Mouse (Mus musculus): Measurements from ENCODE around the gene Nrg4. TPM values are rescaled to one million over a fixed set of nuclear protein-coding genes. Genes with fewer than 3 reads are reported as not detected.

The Nrg4 gene
- polyA plus RNA-seq, 1 experiment from 2014 or later: 1.4 TPM

GRCm38 (mm10) chr9:55313619-55314261, 12.9 kb downstream of the Nrg4 start:
- WGBS: 59% methylated on average over 12 of the region's 12 CpGs
- Histone ChIP-seq H3K9ac (no peak overlapping the region), H3K27ac (replicated peaks) (no peak overlapping the region), H3K4me2 (no peak overlapping the region), H3K36me3 (no peaks in the 10 kb centered on the region), H3K4me3 (no peak overlapping the region), H3K27me3 (replicated peaks) (no peaks in the 10 kb centered on the region), H3K4me1 (0 out of 2 replicates have a peak, but pooled peaks cover 6% of the 10 kb centered on the region), H3K9me3 (no peaks in the 10 kb centered on the region)
- no peak for ATAC-seq (ENCODE audit: extremely low read depth, insufficient number of reproducible peaks, low FRiP score, low TSS enrichment)

- no peak; the same call in 1 of the 2 replicates for ATAC-seq (ENCODE audit: extremely low read depth, insufficient number of reproducible peaks, low FRiP score, low TSS enrichment)
- Histone ChIP-seq H3K9ac (no peak overlapping the region), H3K4me2 (no peak overlapping the region), H3K27ac (replicated peaks) (no peak overlapping the region), H3K4me1 (0 out of 2 replicates have a peak, but pooled peaks cover 6% of the 10 kb centered on the region), H3K27me3 (replicated peaks) (no peaks in the 10 kb centered on the region), H3K9me3 (no peaks in the 10 kb centered on the region), H3K36me3 (no peaks in the 10 kb centered on the region), H3K4me3 (no peak overlapping the region)
- 4% methylated on average over 5 of the region's 5 CpGs for WGBS
These were observed 15.1 kb downstream of the Nrg4 start for GRCm38 (mm10) chr9:55311560-55311959.

GRCm38 (mm10) chr9:55308455-55308854, 18.2 kb downstream of the Nrg4 start:
- Histone ChIP-seq H3K4me3 (no peak overlapping the region), H3K4me2 (no peak overlapping the region), H3K4me1 (0 out of 2 replicates have a peak, but pooled peaks cover 6% of the 10 kb centered on the region), H3K27ac (replicated peaks) (no peak overlapping the region), H3K9ac (no peak overlapping the region), H3K36me3 (no peaks in the 10 kb centered on the region), H3K9me3 (no peaks in the 10 kb centered on the region), H3K27me3 (replicated peaks) (no peaks in the 10 kb centered on the region)
- WGBS: 74% methylated on average over 5 of the region's 5 CpGs
- no peak for ATAC-seq (ENCODE audit: extremely low read depth, insufficient number of reproducible peaks, low FRiP score, low TSS enrichment)

- Histone ChIP-seq H3K4me1 (0 out of 2 replicates have a peak, but pooled peaks cover 6% of the 10 kb centered on the region), H3K27ac (replicated peaks) (no peak overlapping the region), H3K4me3 (no peak overlapping the region), H3K27me3 (replicated peaks) (no peaks in the 10 kb centered on the region), H3K4me2 (no peak overlapping the region), H3K9me3 (no peaks in the 10 kb centered on the region), H3K9ac (no peak overlapping the region), H3K36me3 (no peaks in the 10 kb centered on the region)
- ATAC-seq (ENCODE audit: extremely low read depth, insufficient number of reproducible peaks, low FRiP score, low TSS enrichment): no peak
- 60% methylated on average over 5 of the region's 5 CpGs for WGBS
These were observed 19.1 kb downstream of the Nrg4 start for GRCm38 (mm10) chr9:55307557-55307956.

DNA sequence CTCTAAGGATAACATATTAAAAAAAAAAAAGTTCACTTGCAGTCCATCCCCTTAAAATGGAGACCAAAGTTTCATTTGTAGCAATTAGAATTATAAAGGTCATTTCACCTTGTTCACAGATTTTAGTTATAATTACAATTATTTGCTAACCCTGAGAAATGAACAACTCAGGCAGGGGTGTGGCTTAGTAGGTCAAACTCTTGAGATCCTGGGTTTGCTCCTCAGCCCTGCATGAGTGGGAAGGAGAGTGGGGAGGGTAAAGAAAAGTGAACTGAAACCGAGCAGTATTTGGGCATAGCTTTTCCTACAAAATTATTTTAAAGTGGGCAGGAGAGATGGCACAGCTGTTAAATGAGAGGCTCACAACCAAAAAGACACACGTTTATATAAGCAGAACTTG, 19.6 kb downstream of the Nrg4 start:
- H3K4me2 ChIP-seq: no peak overlapping the region
- H3K9me3 ChIP-seq: no peaks in the 10 kb centered on the region
- H3K36me3 ChIP-seq: no peaks in the 10 kb centered on the region

DNA sequence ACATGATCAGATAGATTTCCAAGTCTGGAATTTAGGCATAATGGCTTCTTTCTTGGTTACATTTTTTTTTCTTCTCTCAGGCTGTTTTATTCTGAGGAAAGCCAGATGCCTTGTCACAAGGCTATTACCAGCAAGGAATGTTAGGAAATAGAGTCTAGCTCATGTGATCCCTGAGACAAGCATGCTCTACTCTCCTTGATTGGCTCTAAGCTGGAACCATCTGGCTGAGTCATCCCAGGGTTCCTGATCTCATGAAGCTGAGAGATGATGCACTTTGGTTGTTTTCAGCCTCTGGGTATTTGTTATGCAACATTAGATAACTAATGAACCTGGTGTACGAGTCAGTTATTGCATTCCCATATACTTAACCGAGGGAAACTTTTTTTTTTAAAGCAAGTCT, 30.4 kb downstream of the Nrg4 start:
- no peaks in the 10 kb centered on the region for H3K27me3 ChIP-seq (replicated peaks)
- no peak overlapping the region for H3K9ac ChIP-seq
- H3K36me3 ChIP-seq: no peaks in the 10 kb centered on the region
- H3K4me1 ChIP-seq: no peaks in the 10 kb centered on the region
- H3K9me3 ChIP-seq: no peaks in the 10 kb centered on the region
- H3K27ac ChIP-seq (replicated peaks): no peak overlapping the region
- no peak overlapping the region for H3K4me2 ChIP-seq
- WGBS: 65% methylated on average over 2 of the region's 2 CpGs
- no peak overlapping the region for H3K4me3 ChIP-seq
- ATAC-seq (ENCODE audit: extremely low read depth, insufficient number of reproducible peaks, low FRiP score, low TSS enrichment): no peak

More for the DNA sequence above, 19.6 kb downstream of the Nrg4 start:
- Histone ChIP-seq H3K27me3 (replicated peaks) (no peaks in the 10 kb centered on the region), H3K4me3 (no peak overlapping the region), H3K9ac (no peak overlapping the region), H3K4me1 (0 out of 2 replicates have a peak, but pooled peaks cover 6% of the 10 kb centered on the region), H3K27ac (replicated peaks) (no peak overlapping the region)
- ATAC-seq (ENCODE audit: extremely low read depth, insufficient number of reproducible peaks, low FRiP score, low TSS enrichment): no peak
- WGBS: 64% methylated on average over 2 of the region's 2 CpGs

GRCm38 (mm10) chr9:55291966-55292365, 34.7 kb downstream of the Nrg4 start:
- 86% methylated on average over 4 of the region's 4 CpGs for WGBS
- no peak for ATAC-seq (ENCODE audit: extremely low read depth, insufficient number of reproducible peaks, low FRiP score, low TSS enrichment)
- Histone ChIP-seq H3K4me2 (no peak overlapping the region), H3K9me3 (no peaks in the 10 kb centered on the region), H3K27ac (replicated peaks) (no peak overlapping the region), H3K36me3 (no peaks in the 10 kb centered on the region), H3K4me1 (no peaks in the 10 kb centered on the region), H3K27me3 (replicated peaks) (no peaks in the 10 kb centered on the region), H3K4me3 (no peak overlapping the region), H3K9ac (no peak overlapping the region)

GRCm38 (mm10) chr9:55289475-55290198, 37.0 kb downstream of the Nrg4 start:
- H3K27ac ChIP-seq (replicated peaks): no peak overlapping the region
- no peak for ATAC-seq (ENCODE audit: extremely low read depth, insufficient number of reproducible peaks, low FRiP score, low TSS enrichment)
- no peak overlapping the region for H3K9ac ChIP-seq
- 54% methylated on average over 3 of the region's 3 CpGs for WGBS
- H3K27me3 ChIP-seq (replicated peaks): no peaks in the 10 kb centered on the region
- H3K36me3 ChIP-seq: no peaks in the 10 kb centered on the region
- H3K9me3 ChIP-seq: no peaks in the 10 kb centered on the region
- no peak overlapping the region for H3K4me2 ChIP-seq
- H3K4me1 ChIP-seq: no peaks in the 10 kb centered on the region
- no peak overlapping the region for H3K4me3 ChIP-seq

DNA sequence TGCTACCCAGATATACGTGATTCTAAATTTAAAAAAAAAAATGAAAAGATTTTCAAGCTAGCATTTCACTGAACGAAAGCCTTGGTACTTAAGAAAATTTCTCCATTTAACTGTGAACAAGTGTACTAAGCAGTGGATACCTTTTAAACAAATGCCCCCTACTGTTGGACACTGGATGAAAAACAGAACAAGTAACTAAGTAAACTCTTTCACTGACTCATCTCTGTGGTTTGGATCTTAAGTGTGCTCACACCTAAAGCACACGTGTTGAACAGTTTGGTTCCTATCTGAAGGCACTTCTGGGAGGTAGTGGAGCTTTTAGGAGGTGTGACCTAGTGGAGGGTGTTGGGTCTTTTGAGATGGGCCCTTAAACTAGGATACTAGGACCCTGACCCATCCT, 41.4 kb downstream of the Nrg4 start:
- Histone ChIP-seq H3K27me3 (replicated peaks) (0 out of 2 replicates have a peak, but pooled peaks cover 4% of the 10 kb centered on the region), H3K9me3 (no peaks in the 10 kb centered on the region), H3K4me2 (no peak overlapping the region), H3K4me3 (no peak overlapping the region), H3K9ac (no peak overlapping the region), H3K36me3 (no peaks in the 10 kb centered on the region), H3K4me1 (peaks cover 7% of the 10 kb centered on the region; the same call in 1 of the 2 replicates), H3K27ac (replicated peaks) (no peak overlapping the region)
- ATAC-seq (ENCODE audit: extremely low read depth, insufficient number of reproducible peaks, low FRiP score, low TSS enrichment): no peak
- WGBS: 57% methylated on average over 3 of the region's 3 CpGs

- no peaks in the 10 kb centered on the region for H3K9me3 ChIP-seq
- ATAC-seq (ENCODE audit: extremely low read depth, insufficient number of reproducible peaks, low FRiP score, low TSS enrichment): no peak
- 9% methylated on average over 14 of the region's 14 CpGs for WGBS
- H3K9ac ChIP-seq: no peak overlapping the region
- H3K27ac ChIP-seq (replicated peaks): no peak overlapping the region
- peak overlapping the region; percentile 27 for H3K4me3 ChIP-seq
- peaks cover 7% of the 10 kb centered on the region; the same call in 1 of the 2 replicates for H3K4me1 ChIP-seq
- 0 out of 2 replicates have a peak, but pooled peaks cover 4% of the 10 kb centered on the region for H3K27me3 ChIP-seq (replicated peaks)
- peak overlapping the region; percentile 63 for H3K4me2 ChIP-seq
- H3K36me3 ChIP-seq: no peaks in the 10 kb centered on the region
These were observed 43.1 kb downstream of the Nrg4 start for GRCm38 (mm10) chr9:55283516-55283915.

DNA sequence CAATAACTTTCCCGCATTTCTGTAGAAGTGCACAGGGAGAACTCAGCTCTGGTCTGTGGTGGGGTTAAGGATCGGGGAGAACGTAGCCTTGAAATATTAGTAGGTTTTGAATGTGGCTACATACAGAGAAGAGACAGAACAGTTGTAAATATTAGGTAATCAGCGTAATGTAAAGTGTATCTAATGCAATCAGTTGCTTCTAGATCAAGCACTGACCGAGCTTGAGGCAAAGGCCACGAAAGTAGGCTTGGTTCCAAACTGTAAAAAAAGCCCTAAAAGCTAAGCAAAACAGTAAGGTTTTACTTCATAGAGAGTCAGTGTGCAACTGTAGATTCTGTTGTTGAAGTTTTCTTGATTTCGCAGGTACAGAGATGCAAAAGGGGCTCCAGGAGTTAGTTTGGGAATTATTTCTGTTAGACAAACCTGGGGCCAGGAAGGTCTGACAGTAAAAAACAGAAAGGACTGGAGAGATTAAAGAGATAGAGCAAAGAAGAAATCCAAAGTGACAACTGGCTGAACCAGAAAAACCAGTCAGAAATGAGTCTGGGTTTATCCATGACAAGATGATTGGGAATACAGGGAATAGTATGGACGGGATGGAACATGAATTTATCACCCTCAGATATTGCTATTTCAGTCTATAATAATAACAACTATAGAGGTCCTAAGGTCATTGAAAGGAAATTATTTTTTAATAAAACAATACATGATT, 47.4 kb downstream of the Nrg4 start:
- H3K4me1 ChIP-seq: peaks cover 7% of the 10 kb centered on the region; the same call in 1 of the 2 replicates
- no peak for ATAC-seq (ENCODE audit: extremely low read depth, insufficient number of reproducible peaks, low FRiP score, low TSS enrichment)
- 76% methylated on average over 8 of the region's 8 CpGs for WGBS
- H3K9me3 ChIP-seq: no peaks in the 10 kb centered on the region
- no peak overlapping the region for H3K4me3 ChIP-seq
- H3K36me3 ChIP-seq: no peaks in the 10 kb centered on the region
- no peak overlapping the region for H3K27ac ChIP-seq (replicated peaks)
- no peak overlapping the region for H3K4me2 ChIP-seq
- H3K27me3 ChIP-seq (replicated peaks): 0 out of 2 replicates have a peak, but pooled peaks cover 4% of the 10 kb centered on the region
- no peak overlapping the region for H3K9ac ChIP-seq
